Mouse (Mus musculus) cortical plate, adult 2 months (tissue): ENCODE data around the gene Hmbs.

Experiments used
- CTCF ChIP-seq: fragments of 200-500 bp; IDR thresholded peaks from 2 replicates; pipeline ENCODE4 v1.5.1; 2011; ENCODE audit warnings: mild to moderate bottlenecking, control low read depth, low read length; ENCODE audit not compliant: insufficient read depth; ENCODE audit errors: extremely low read depth
- POLR2A ChIP-seq: fragments of 200-500 bp; IDR thresholded peaks from 2 replicates; pipeline ENCODE4 v1.6.1; 2011; ENCODE audit warnings: mild to moderate bottlenecking, low read length, control low read depth; ENCODE audit not compliant: insufficient read depth; ENCODE audit errors: extremely low read depth

- no peak for TF ChIP-seq CTCF
- peak; percentile 95 for TF ChIP-seq POLR2A
Observed at GRCm38 (mm10) chr9:44305466-44306079, 38.5 kb downstream of the Hmbs start, which contains the start of gene Hinfp.
